Mouse (Mus musculus): ENCODE results near the gene Anp32e.

- TF ChIP-seq ZC3H11A (IDR thresholded peaks at IDR 0.05; ENCODE audit: borderline replicate concordance, low read depth, low read length) (no peak), ZNF384 (IDR thresholded peaks at IDR 0.05; ENCODE audit: low read depth, low read length) (no peak), HCFC1 (IDR thresholded peaks at IDR 0.05; ENCODE audit: borderline replicate concordance, insufficient read depth, low read length) (no peak), CHD2 (IDR thresholded peaks at IDR 0.05; ENCODE audit: low read depth, low read length) (no peak)
Observed at GRCm38 (mm10) chr3:95887596-95887995, 41.5 kb upstream of the Anp32e start.

Measured in ES-E14 (cell line).